Mouse (Mus musculus) neutrophil, adult 59 days (primary cell): ENCODE results near the gene Rab11fip5. TPM values are rescaled to one million over a fixed set of nuclear protein-coding genes. Genes with fewer than 3 reads are reported as not detected.

Experiments used
- total RNA-seq, 2 experiments: library from RNA; stranded (reverse); gene quantifications; 1 replicate in 1 of 2; 2 replicates in 1 of 2; pipeline ENCODE4 v1.2.4; 2023

The Rab11fip5 gene
- total RNA-seq: 10 to 100 TPM; 17.1 to 18.5 TPM

DNA sequence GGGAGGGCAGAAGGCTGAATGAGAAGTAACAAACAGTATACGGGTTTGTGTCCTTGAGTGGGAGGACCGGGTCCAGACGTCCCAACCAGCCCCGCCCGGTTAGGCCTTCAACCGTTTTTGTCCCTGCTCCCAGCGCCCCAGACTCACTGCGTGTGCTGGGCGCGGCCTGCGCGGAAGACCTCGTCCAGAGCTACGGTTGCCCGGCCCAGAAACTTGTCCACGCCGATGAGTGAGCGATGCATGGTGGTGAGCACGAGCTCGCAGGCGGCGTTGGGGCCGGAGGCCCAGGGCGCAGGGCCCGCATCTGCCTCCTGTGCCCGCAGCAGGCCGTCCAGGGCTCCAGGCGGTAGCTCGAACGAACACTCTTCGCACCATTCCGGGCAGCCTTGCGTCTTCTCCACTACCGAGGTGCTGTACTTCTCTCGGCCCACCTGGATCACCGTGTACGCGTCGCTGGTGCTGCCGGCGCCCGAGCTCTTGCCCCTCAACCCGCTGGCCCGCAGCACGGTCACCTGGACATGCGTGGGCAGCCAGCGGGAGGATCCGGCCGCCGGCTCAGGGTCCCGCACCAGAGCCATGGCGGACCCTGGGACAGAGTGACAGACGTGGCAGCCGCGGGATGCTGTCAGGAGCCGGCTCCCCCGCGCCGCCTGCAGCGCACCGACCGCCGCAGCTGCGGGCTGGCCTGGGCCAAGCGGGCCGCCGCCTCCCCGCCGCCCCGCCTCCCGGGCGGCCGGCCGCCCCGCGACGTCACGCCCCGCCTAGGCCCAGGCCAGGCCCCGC is at the start of gene Rab11fip5:
Gene Rab11fip5, minus strand, starts transcription at position 684 of the 783 bp plus-strand sequence.

DNA sequence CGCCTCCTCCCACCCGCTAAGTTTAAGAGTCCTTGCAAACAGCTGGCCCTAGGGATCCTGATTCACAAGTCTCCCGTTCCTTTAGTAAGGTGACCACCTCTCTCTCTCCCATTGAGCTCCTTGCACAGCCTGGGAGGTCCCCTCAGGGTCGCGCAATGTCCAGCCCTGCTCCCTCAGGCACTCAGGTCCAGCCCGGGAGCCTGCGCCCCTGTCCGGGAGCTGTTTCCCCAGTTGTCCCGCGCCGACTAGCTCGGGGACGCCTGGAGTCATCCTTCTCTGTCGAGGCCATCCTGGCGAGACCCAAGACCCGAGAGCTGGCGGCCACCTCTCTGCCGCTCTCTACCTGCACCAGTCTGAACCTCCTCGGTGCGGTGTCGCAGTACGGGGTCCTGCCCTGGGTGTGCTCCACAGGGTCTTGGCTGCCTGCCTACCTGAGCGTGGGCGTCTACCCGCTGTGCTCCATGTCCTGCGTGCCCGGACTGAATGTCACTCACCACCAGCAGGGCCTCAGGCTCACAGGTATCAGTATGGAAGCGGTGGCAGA is 49.5 kb upstream of the Rab11fip5 start, which contains the start of gene Noto:
Gene Noto, plus strand, starts transcription at position 51 of the 544 bp plus-strand sequence.

DNA sequence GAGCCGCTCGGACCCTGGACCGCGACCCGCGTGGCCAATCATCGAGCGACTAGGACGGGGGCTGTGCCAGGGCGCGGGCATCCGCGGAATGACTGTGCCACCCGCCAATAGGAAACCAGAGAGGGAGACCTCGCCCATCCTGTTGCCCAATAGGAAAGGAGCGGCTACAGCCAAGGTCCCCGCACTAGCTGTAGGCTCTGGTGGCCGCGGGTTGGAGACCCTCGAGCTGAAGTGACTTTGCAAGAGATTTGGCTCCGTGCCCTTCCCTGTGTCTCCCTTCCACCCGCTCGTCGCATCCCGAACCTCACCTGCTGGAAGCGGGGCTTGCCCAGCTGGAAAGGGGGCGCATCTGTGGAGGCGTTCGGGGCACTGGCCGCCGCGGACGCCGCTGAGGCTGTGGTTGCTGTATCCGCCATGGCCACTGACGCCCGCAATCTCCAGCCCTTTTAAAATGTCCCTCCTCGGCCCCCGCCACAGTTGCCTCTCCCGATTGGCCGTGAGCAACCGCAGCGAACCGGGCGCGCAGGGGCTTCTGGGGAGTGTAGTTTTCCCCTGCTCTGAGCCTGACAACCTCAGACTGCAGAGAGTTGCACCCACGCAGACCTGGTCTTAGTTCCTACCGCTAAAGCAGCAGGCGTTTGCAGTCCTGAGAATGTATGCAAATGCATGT is 41.3 kb downstream of the Rab11fip5 start, which contains the start of gene Sfxn5:
Gene Sfxn5, minus strand, starts transcription at position 423 of the 670 bp plus-strand sequence.

Other genes with a start within 250 kb of the Rab11fip5 start
- 1 to 10 TPM; 9.6 to 9.7 TPM for gene Spr, start 236.9 kb downstream of the Rab11fip5 start, total RNA-seq
- gene Emx1, start 187.2 kb downstream of the Rab11fip5 start, total RNA-seq: not detected
- gene Sfxn5, start 41.2 kb downstream of the Rab11fip5 start, total RNA-seq: 100 to 1,000 TPM in 1 of 2 experiments, 10 to 100 TPM in 1; 88.0 to 111 TPM
- not detected for gene Noto, start 49.3 kb upstream of the Rab11fip5 start, total RNA-seq
- gene Smyd5, start 57.4 kb upstream of the Rab11fip5 start, total RNA-seq: 10 to 100 TPM; 10.0 to 10.1 TPM
- gene Cct7, start 76.9 kb upstream of the Rab11fip5 start, total RNA-seq: 10 to 100 TPM; 88.7 to 94.7 TPM
- 10 to 100 TPM; 16.2 to 17.6 TPM for gene Pradc1, start 77.3 kb upstream of the Rab11fip5 start, total RNA-seq
- not detected for gene Fbxo41, start 128.4 kb upstream of the Rab11fip5 start, total RNA-seq
- gene Egr4, start 139.0 kb upstream of the Rab11fip5 start, total RNA-seq: not detected
- 1 to 10 TPM; 7.9 to 8.1 TPM for gene Alms1, start 212.9 kb upstream of the Rab11fip5 start, total RNA-seq